Mouse (Mus musculus): ENCODE measurements around the gene Zfp940.
A peak's percentile ranks its signal among the peaks of the same experiment; 100 is the strongest.

DNA sequence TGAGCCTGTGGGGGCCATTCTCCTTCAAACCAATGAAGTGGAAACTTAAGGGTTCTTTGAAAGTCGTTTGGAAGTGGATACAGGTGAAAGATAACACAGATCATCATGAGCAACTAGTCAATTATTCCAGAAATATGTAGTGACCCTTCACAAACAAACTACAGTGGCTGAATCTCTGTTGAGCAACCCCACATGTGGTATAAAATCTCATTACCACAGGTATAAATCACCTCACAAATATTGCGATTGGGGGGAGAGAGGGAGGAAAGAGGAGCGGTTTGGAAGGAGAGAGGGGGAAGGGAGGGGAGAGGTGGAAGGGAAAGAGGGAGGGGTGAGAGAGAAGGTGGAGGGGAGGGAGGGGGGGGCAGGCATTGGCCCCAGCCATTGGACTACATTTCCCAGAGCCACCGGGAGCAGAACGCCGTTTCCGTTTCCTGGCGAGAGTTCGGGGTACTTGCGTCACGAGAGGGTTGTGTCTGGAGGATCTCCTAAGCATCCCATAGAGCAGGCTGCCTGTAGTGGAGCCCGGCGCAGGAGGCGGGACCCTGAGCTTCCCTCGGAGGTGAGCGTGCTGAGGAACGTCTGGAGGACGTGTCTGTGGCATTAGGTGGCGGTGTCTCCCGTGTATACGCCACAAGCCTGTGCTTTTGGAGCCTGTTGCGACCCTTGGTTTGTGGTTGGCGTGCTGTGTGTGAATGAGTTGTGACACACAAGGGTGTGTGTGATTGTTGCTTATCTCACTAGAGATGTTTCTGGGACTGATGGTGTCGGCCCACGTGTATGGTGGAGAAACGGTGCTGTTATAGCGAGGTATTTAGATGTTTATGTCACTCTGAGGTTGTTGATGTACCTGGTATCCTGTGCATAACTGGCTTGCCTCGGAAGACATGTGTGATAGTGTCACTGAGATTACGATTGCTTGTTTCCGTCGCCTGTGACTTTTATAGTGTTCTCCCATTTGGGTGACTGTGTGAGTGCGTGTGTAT lies 6.4 kb upstream of the Zfp940 start, which contains the start of gene Zfp420:
- peak; percentile 6; the same call in 1 of the 2 replicates for TF ChIP-seq CTCF (IDR thresholded peaks at IDR 0.05; ENCODE audit: low read depth, low read length)
- 0 out of 2 replicates have a peak, but pooled peaks have one; percentile 25 for TF ChIP-seq POLR2A (IDR thresholded peaks at IDR 0.05; ENCODE audit: extremely low read depth, insufficient read depth, low read length)

All from liver, adult 2 months (tissue).